Mouse (Mus musculus) kidney, adult 11 months (tissue): Measurements from ENCODE around the gene Atxn1.

ENCODE experiments used
- DNase-seq: peaks from one replicate; pipeline ENCODE4 v3.0.0; 2022

Atxn1 gene

GRCm38 (mm10) chr13:45961871-45962630 is 2.8 kb downstream of the Atxn1 start:
- DNase-seq: no peak

DNA sequence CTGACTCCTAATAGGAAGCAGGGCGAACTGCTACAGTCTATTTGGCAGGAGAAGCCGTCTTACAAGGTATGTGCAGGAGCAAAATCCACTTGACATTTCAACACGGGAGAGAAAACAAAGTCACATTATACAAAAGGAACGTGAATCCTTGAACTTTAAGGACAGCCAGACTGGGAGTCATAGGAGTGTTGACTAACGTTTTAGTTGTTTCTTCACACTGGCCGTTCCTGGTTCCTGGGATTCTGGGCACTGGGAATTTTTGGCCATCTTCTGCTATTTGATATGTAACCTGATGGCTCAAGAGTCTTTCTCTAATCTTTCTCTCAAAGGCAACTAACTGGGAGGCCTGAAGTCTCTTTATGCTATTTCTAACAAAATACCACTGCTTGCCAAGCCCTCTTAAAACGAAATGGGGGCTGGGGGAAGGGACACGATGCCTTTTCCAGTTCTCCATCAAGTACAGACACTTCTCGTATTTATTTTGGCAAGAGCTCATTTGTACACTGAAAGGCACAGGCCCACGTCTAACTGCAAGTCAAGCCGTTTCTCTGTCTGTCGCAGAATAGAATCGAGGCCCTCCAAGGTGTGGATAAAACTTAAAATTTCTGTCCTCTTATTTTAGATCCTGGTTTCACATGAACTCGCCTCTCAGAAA is 4.4 kb downstream of the Atxn1 start:
- DNase-seq: no peak

DNA sequence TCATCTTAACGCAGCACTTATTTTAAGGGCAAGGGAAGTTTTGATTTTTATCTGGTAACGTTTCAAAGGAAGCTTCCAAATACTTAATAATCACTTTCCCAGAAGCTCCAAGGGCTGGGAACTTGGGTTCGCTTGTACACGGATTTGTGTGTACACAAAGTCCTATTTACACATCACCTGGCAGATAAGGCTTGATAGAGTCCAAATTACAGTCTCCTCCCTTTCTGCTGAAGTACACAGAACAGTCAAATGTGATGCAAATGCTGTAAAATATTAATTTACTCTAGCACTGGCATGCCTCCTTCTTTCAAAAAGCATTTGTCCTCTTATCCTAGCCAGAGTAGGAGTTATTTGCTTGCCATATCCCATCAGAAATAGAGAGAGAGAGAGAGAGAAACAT is 6.5 kb downstream of the Atxn1 start:
- no peak for DNase-seq

- no peak for DNase-seq
Measured at GRCm38 (mm10) chr13:45957629-45958028, 7.2 kb downstream of the Atxn1 start.

GRCm38 (mm10) chr13:45956287-45956686 is 8.5 kb downstream of the Atxn1 start:
- no peak for DNase-seq

GRCm38 (mm10) chr13:45955370-45956055 is 9.3 kb downstream of the Atxn1 start:
- DNase-seq: no peak

- no peak for DNase-seq
Measured at GRCm38 (mm10) chr13:45953098-45953497, 11.7 kb downstream of the Atxn1 start.

- peak; percentile 72 for DNase-seq
Measured at GRCm38 (mm10) chr13:45951071-45951645, 13.7 kb downstream of the Atxn1 start.

DNA sequence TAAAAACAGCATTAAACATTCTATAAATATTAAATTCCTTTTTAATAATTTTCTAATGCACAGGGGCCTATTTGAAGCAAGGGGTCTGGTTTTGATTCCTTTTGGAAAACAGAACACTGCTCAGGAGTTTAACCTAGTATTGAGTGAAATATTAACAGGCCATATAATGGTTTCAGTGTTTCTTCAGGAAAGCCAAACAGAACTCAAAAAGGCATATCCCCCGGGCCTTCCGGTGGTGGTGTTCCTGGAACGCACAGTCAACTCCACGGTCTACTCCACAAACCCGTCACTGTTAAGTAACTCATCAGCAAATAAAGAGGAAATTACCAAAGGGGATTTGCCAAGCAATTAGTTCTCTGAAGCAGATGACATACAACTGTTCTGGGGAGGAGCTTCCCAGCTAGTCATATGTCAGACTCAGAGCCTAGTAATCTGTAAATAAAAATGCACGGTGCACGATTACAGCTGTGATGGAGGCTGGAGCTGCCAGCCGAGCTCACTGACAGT is 14.4 kb downstream of the Atxn1 start:
- DNase-seq: no peak

DNA sequence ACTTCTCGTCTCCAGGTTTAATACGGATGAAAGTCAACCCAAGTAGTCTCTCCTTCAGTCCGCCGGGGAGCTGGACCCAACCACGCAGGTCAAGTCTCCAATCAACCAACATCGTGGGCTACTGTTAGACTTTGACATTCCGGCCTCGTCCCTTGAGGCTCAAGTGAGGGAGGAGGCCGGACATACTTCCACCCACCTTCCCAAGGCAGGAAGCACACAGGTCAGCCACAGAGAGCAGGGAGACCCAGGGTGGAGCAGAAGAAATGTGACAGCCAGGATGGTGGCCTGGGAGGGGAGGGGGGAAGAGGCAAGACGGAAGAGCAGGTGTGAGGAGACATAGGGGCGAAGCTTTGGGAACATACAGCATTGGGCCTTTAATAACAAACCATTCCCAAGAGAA is 18.7 kb downstream of the Atxn1 start:
- no peak for DNase-seq

DNA sequence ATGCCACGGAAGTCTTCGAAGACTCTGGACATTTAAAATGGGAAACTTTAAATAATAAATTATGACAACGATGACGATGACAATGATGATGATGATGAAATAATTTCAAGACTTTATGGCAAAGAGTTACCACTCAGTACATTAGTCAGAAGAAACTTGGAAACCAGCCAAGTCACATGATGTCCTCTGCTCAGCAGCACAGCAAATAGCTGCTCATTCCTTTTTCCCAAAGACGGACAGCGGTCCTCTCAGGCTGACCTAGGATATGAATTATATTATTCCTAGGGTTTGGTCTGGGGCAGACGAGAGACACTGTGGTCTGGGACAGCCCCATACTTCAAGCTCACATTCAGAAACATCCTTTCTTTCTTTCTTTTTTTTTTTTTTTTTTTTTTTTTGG is 22.5 kb downstream of the Atxn1 start:
- DNase-seq: no peak

GRCm38 (mm10) chr13:45940714-45941113 is 24.1 kb downstream of the Atxn1 start:
- DNase-seq: peak; percentile 61

GRCm38 (mm10) chr13:45939561-45939960 is 25.2 kb downstream of the Atxn1 start:
- DNase-seq: no peak

DNA sequence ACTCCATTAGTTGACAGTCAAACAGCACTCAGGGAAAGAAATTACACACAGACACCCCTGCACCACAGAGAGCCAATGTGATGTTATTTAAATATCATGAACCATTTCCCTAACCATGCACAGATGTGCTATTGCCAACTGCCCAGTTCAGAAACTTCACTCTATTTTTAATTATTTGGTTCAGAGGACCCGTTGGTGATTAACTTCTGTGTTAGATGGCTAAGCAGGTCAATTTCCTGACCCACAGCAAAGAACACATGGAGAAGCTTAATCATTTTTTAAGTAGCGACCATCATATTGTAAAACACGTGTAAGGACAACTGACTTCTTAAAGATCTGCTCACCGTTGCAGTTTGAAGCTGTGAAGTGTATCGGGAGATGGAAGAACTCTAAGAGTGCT is 26.7 kb downstream of the Atxn1 start:
- DNase-seq: no peak

DNA sequence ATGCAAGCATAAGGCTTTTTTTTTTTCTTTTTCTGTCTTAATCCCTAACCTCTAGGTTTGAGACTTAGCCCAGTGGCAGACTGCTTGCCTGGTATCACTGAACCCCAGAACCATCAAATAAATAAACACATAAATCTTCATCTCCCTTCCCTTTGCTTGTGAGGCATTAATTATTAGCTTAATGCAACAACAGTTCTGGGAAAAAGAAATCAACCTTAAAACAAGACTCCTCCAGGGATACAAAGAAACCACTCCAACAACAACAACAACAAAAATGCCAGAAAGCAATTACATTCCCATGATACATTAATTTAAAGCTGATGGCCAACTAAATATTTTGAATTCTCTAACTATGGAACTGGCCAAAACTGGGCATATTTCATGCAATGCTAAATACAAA is 28.0 kb downstream of the Atxn1 start:
- no peak for DNase-seq

DNA sequence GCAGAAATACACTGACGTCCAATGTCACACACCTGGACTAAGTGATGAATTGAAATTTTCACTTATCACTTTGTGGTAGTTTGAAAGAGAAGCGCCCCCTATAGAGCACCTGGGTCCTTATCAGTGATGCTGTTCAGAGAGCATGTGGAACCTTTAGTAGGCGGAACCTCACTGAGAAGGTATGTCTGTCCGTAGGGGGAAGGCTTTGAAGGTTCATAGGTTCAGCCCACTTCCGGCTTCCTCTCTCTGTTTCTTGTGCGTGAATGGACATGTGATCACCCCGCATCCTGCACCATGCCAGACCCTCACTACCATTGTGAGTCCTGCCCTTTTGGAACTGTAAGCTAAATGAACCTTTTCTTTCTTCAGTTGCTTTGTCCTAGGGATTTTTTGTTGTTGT is 29.0 kb downstream of the Atxn1 start:
- DNase-seq: no peak

DNA sequence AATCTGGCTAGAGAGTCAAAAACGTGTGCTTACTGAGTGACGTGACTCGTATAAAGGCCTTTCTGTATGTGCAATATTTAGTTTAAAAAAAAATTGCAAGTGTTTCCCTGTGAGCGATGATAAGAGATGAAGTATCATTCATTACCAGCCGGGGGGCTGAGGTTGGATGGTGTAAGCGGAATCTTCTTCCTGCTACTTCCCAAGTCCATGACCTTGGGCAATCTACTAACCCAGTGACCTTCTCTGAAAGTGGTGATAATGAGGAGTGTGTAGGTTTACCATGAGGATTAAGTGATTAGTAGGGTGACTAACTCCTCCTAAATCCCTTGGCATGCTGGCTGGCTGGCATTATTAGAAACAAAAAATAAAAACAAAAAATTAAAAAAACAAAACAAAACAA is 30.0 kb downstream of the Atxn1 start:
- DNase-seq: no peak

GRCm38 (mm10) chr13:45934085-45934484 is 30.7 kb downstream of the Atxn1 start:
- DNase-seq: no peak

DNA sequence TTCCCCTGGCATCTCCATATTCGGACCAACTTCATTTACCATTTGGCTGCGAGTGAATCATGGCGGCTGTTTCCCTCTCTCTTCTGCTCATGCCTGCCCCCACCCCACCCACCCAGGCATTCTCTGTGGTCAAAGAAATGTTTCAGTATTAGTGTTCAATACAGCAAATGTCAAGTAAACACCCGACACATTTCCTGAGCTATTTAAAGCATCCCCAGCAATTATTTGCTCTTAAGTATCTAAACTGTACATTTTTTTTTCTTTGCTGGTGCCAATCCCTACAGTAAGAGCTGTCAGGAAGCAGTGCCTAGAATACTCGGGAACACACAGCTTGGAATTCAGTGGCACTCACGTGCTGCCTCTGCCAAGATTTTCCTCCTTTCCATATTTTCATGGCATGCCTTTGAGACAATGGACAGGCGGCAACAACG is 32.3 kb downstream of the Atxn1 start:
- DNase-seq: no peak

DNA sequence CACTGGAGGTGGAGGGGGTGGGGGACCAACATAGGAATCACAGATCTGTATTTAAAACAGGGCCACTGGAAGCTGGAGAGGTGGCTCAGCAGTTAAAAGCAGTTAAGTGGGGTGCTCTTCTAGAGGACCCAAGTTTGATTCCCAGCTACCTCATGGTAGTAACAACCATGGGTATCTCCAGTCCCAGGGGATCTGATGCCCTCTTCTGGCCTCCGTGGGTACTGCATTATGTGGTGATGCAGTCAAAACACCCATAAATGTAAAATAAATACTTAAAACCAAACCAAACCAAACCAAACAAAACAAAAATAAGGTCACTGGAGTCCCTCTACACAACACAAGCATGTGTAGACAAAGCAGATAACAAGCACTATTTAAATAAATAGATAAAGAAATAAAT is 32.9 kb downstream of the Atxn1 start:
- DNase-seq: no peak

DNA sequence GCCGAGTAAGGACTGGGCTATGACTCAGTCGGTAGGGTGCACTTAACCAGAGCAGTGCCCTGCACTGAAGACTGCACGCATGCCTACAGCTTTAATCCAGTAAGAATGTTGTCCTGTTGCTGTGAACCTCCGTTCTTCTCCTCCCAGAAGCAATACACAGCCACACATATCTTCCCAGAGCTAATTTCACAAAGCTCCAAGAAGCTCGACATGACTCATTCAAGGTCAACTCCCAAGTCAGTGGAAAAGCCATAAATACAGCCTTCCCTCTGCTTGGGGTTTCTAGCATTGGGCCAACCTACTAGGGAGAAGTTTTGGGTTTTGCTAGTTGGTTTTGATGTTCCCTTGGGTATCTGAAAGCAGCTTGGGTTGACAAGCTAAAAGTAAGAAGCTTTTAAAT is 33.6 kb downstream of the Atxn1 start:
- no peak for DNase-seq

- no peak for DNase-seq
Measured at GRCm38 (mm10) chr13:45929744-45930143, 35.1 kb downstream of the Atxn1 start.

- no peak for DNase-seq
Measured at GRCm38 (mm10) chr13:45925294-45925693, 39.5 kb downstream of the Atxn1 start.

GRCm38 (mm10) chr13:45924555-45924954 is 40.3 kb downstream of the Atxn1 start:
- no peak for DNase-seq
